Mouse (Mus musculus) activated CD4-positive, CD25-positive, alpha-beta regulatory T cell, adult 4 months (primary cell): ENCODE measurements around the gene Rpf2. TPM values are rescaled to one million over a fixed set of nuclear protein-coding genes. Genes with fewer than 3 reads are reported as not detected.

Experiments
- ATAC-seq: one replicate; pipeline ENCODE4 v1.8.0; 2017
- polyA plus RNA-seq, 2 experiments: library from polyadenylated mRNA; unstranded; fragments of 100-300 nt; shearing (Covaris generic); gene quantifications; one replicate each; pipeline ENCODE4 v1.2.1; 2017

Gene Rpf2
- polyA plus RNA-seq, 2 experiments from 2014 or later: 68.6 to 72.3 TPM

GRCm38 (mm10) chr10:40247166-40247716 is 405 bp upstream of the Rpf2 start:
- ATAC-seq: no peak

- no peak for ATAC-seq
These were observed 9.0 kb downstream of the Rpf2 start for GRCm38 (mm10) chr10:40237826-40238225.

GRCm38 (mm10) chr10:40233241-40233640 is 13.6 kb downstream of the Rpf2 start:
- no peak for ATAC-seq

- ATAC-seq: peak; percentile 59
These were observed 14.4 kb downstream of the Rpf2 start for GRCm38 (mm10) chr10:40232442-40232841.

GRCm38 (mm10) chr10:40229725-40230124 is 17.1 kb downstream of the Rpf2 start:
- ATAC-seq: no peak

- no peak for ATAC-seq
These were observed 19.1 kb downstream of the Rpf2 start for GRCm38 (mm10) chr10:40227660-40228303.

- ATAC-seq: no peak
These were observed 28.0 kb downstream of the Rpf2 start for GRCm38 (mm10) chr10:40218874-40219273.

GRCm38 (mm10) chr10:40212443-40213169 is 34.2 kb downstream of the Rpf2 start:
- peak; percentile 100 for ATAC-seq

- no peak for ATAC-seq
These were observed 51.8 kb downstream of the Rpf2 start for GRCm38 (mm10) chr10:40195001-40195400.

GRCm38 (mm10) chr10:40192010-40192935 is 54.6 kb downstream of the Rpf2 start:
- ATAC-seq: no peak

- ATAC-seq: no peak
These were observed 55.4 kb downstream of the Rpf2 start for GRCm38 (mm10) chr10:40191338-40191979.

- ATAC-seq: no peak
These were observed 56.0 kb downstream of the Rpf2 start for GRCm38 (mm10) chr10:40190871-40191270.

GRCm38 (mm10) chr10:40189689-40190088 is 57.1 kb downstream of the Rpf2 start:
- ATAC-seq: no peak

GRCm38 (mm10) chr10:40188831-40189230 is 58.0 kb downstream of the Rpf2 start:
- no peak for ATAC-seq

- no peak for ATAC-seq
These were observed 60.9 kb downstream of the Rpf2 start for GRCm38 (mm10) chr10:40185956-40186355.

- ATAC-seq: no peak
These were observed 66.8 kb downstream of the Rpf2 start for GRCm38 (mm10) chr10:40180011-40180410.

GRCm38 (mm10) chr10:40179142-40179541 is 67.7 kb downstream of the Rpf2 start:
- no peak for ATAC-seq

GRCm38 (mm10) chr10:40177323-40177962 is 69.4 kb downstream of the Rpf2 start:
- no peak for ATAC-seq
